Mouse (Mus musculus): ENCODE data around the gene Manf. TPM values are rescaled to one million over a fixed set of nuclear protein-coding genes. Genes with fewer than 3 reads are reported as not detected.

Gene Manf
- polyA plus RNA-seq, 1 experiment from 2014 or later, result 224 TPM

GRCm38 (mm10) chr9:106882176-106882575 is 9.6 kb downstream of the Manf start:
- no peak for ATAC-seq (ENCODE audit: low FRiP score)
- Histone ChIP-seq H3K4me2 (replicated peaks) (no peak overlapping the region), H3K4me1 (peaks cover 50% of the 10 kb centered on the region), H3K9me3 (replicated peaks) (no peaks in the 10 kb centered on the region), H3K27ac (no peak overlapping the region), H3K27me3 (no peaks in the 10 kb centered on the region), H3K36me3 (peaks cover 67% of the 10 kb centered on the region), H3K9ac (no peak overlapping the region), H3K4me3 (no peak overlapping the region)
- WGBS, result 74% methylated on average over 4 of the region's 4 CpGs

GRCm38 (mm10) chr9:106881071-106881755 is 10.6 kb downstream of the Manf start:
- ATAC-seq (ENCODE audit: low FRiP score), result no peak
- 61% methylated on average over 4 of the region's 4 CpGs for WGBS
- no peaks in the 10 kb centered on the region for H3K27me3 ChIP-seq
- H3K36me3 ChIP-seq, result peaks cover 75% of the 10 kb centered on the region
- H3K27ac ChIP-seq, result no peak overlapping the region
- H3K9me3 ChIP-seq (replicated peaks), result no peaks in the 10 kb centered on the region
- 0 out of 2 replicates have a peak overlapping the region, but pooled peaks have one; percentile 8 for H3K4me2 ChIP-seq (replicated peaks)
- H3K9ac ChIP-seq, result no peak overlapping the region
- no peak overlapping the region for H3K4me3 ChIP-seq
- H3K4me1 ChIP-seq, result peaks cover 50% of the 10 kb centered on the region

- H3K27ac ChIP-seq, result 0 out of 2 replicates have a peak overlapping the region, but pooled peaks have one; percentile 40
- H3K4me1 ChIP-seq, result peaks cover 35% of the 10 kb centered on the region
- WGBS, result 71% methylated on average over 4 of the region's 4 CpGs
- no peak overlapping the region for H3K4me3 ChIP-seq
- H3K9me3 ChIP-seq (replicated peaks), result no peaks in the 10 kb centered on the region
- no peak overlapping the region for H3K4me2 ChIP-seq (replicated peaks)
- no peaks in the 10 kb centered on the region for H3K27me3 ChIP-seq
- no peak overlapping the region for H3K9ac ChIP-seq
- no peak for ATAC-seq (ENCODE audit: low FRiP score)
- peaks cover 82% of the 10 kb centered on the region for H3K36me3 ChIP-seq
Measured at GRCm38 (mm10) chr9:106879471-106879870, 12.3 kb downstream of the Manf start.

- 96% methylated on average over 3 of the region's 3 CpGs for WGBS
Measured at GRCm38 (mm10) chr9:106876666-106877065, 15.1 kb downstream of the Manf start.

GRCm38 (mm10) chr9:106874216-106874615 is 17.6 kb downstream of the Manf start:
- Histone ChIP-seq H3K9me3 (replicated peaks) (no peaks in the 10 kb centered on the region), H3K36me3 (peaks cover 55% of the 10 kb centered on the region), H3K9ac (no peak overlapping the region), H3K4me2 (replicated peaks) (no peak overlapping the region), H3K27me3 (no peaks in the 10 kb centered on the region), H3K4me3 (no peak overlapping the region), H3K4me1 (no peaks in the 10 kb centered on the region), H3K27ac (no peak overlapping the region)
- WGBS, result 85% methylated on average over 5 of the region's 5 CpGs
- ATAC-seq (ENCODE audit: low FRiP score), result no peak

More at GRCm38 (mm10) chr9:106876666-106877065, 15.1 kb downstream of the Manf start:
- Histone ChIP-seq H3K4me3 (no peak overlapping the region), H3K27ac (no peak overlapping the region), H3K9me3 (replicated peaks) (no peaks in the 10 kb centered on the region), H3K27me3 (no peaks in the 10 kb centered on the region), H3K36me3 (peaks cover 72% of the 10 kb centered on the region), H3K9ac (no peak overlapping the region), H3K4me2 (replicated peaks) (no peak overlapping the region), H3K4me1 (peaks cover 8% of the 10 kb centered on the region)
- no peak for ATAC-seq (ENCODE audit: low FRiP score)

GRCm38 (mm10) chr9:106858036-106858435 is 33.7 kb downstream of the Manf start:
- Histone ChIP-seq H3K4me2 (replicated peaks) (no peak overlapping the region), H3K27me3 (no peaks in the 10 kb centered on the region), H3K36me3 (peaks cover 69% of the 10 kb centered on the region), H3K9me3 (replicated peaks) (no peaks in the 10 kb centered on the region), H3K4me3 (no peak overlapping the region), H3K9ac (no peak overlapping the region), H3K27ac (no peak overlapping the region), H3K4me1 (no peaks in the 10 kb centered on the region)
- ATAC-seq (ENCODE audit: low FRiP score), result no peak
- WGBS, result 95% methylated on average over 11 of the region's 11 CpGs

GRCm38 (mm10) chr9:106856664-106857063 is 35.1 kb downstream of the Manf start:
- 90% methylated on average over 3 of the region's 3 CpGs for WGBS
- Histone ChIP-seq H3K27me3 (no peaks in the 10 kb centered on the region), H3K9ac (no peak overlapping the region), H3K36me3 (peaks cover 72% of the 10 kb centered on the region), H3K4me1 (no peaks in the 10 kb centered on the region), H3K4me3 (no peak overlapping the region), H3K4me2 (replicated peaks) (no peak overlapping the region), H3K9me3 (replicated peaks) (no peaks in the 10 kb centered on the region), H3K27ac (no peak overlapping the region)
- no peak for ATAC-seq (ENCODE audit: low FRiP score)

- Histone ChIP-seq H3K36me3 (peaks cover 63% of the 10 kb centered on the region), H3K9ac (no peak overlapping the region), H3K27ac (no peak overlapping the region), H3K27me3 (no peaks in the 10 kb centered on the region), H3K4me3 (no peak overlapping the region), H3K4me2 (replicated peaks) (no peak overlapping the region), H3K9me3 (replicated peaks) (no peaks in the 10 kb centered on the region), H3K4me1 (no peaks in the 10 kb centered on the region)
- no peak for ATAC-seq (ENCODE audit: low FRiP score)
- 92% methylated on average over 6 of the region's 6 CpGs for WGBS
Measured at GRCm38 (mm10) chr9:106842800-106843199, 49.0 kb downstream of the Manf start.

- no peak for ATAC-seq (ENCODE audit: low FRiP score)
- H3K27me3 ChIP-seq, result no peaks in the 10 kb centered on the region
- peaks cover 67% of the 10 kb centered on the region for H3K36me3 ChIP-seq
- no peak overlapping the region for H3K9ac ChIP-seq
- WGBS, result 97% methylated on average over 1 of the region's 1 CpGs
- H3K4me1 ChIP-seq, result no peaks in the 10 kb centered on the region
- H3K27ac ChIP-seq, result no peak overlapping the region
- no peak overlapping the region for H3K4me3 ChIP-seq
- no peak overlapping the region for H3K4me2 ChIP-seq (replicated peaks)
- no peaks in the 10 kb centered on the region for H3K9me3 ChIP-seq (replicated peaks)
Measured at GRCm38 (mm10) chr9:106840569-106840968, 51.2 kb downstream of the Manf start.

GRCm38 (mm10) chr9:106822381-106823104 is 69.2 kb downstream of the Manf start:
- no peaks in the 10 kb centered on the region for H3K27me3 ChIP-seq
- peak overlapping the region; percentile 84 for H3K4me2 ChIP-seq (replicated peaks)
- 4% methylated on average over 32 of the region's 32 CpGs for WGBS
- H3K27ac ChIP-seq, result peak overlapping the region; percentile 92
- H3K36me3 ChIP-seq, result no peaks in the 10 kb centered on the region
- H3K9me3 ChIP-seq (replicated peaks), result no peaks in the 10 kb centered on the region
- peak; percentile 71; the same call in 1 of the 2 replicates for ATAC-seq (ENCODE audit: low FRiP score)
- H3K9ac ChIP-seq, result peak overlapping the region; percentile 89
- peak overlapping the region; percentile 97 for H3K4me3 ChIP-seq
- H3K4me1 ChIP-seq, result no peaks in the 10 kb centered on the region

- peak; percentile 98 for ATAC-seq (ENCODE audit: low FRiP score)
Measured at GRCm38 (mm10) chr9:106821618-106822380, 70.0 kb downstream of the Manf start, which contains the start of gene Dcaf1. TSS of gene Dcaf1 (plus strand) at chr9:106821874.

GRCm38 (mm10) chr9:106821050-106821617 is 70.6 kb downstream of the Manf start:
- ATAC-seq (ENCODE audit: low FRiP score), result peak; percentile 0; the same call in 1 of the 2 replicates
- peak overlapping the region; percentile 56 for H3K4me2 ChIP-seq (replicated peaks)
- no peaks in the 10 kb centered on the region for H3K27me3 ChIP-seq
- H3K36me3 ChIP-seq, result no peaks in the 10 kb centered on the region
- H3K9ac ChIP-seq, result peak overlapping the region; percentile 44; the same call in 1 of the 2 replicates
- H3K4me1 ChIP-seq, result no peaks in the 10 kb centered on the region
- H3K27ac ChIP-seq, result no peak overlapping the region
- H3K4me3 ChIP-seq, result peak overlapping the region; percentile 97
- 50% methylated on average over 15 of the region's 15 CpGs for WGBS
- H3K9me3 ChIP-seq (replicated peaks), result no peaks in the 10 kb centered on the region

More at GRCm38 (mm10) chr9:106821618-106822380, 70.0 kb downstream of the Manf start, which contains the start of gene Dcaf1:
- peak within 1 kb of the TSS; percentile 84 for H3K4me2 ChIP-seq (replicated peaks)
- H3K27ac ChIP-seq, result peak within 1 kb of the TSS; percentile 92
- peak within 1 kb of the TSS; percentile 97 for H3K4me3 ChIP-seq
- H3K36me3 ChIP-seq, result no peaks in the 10 kb centered on the region
- under 1% methylated on average over 60 of the region's 71 CpGs for WGBS
- no peaks in the 10 kb centered on the region for H3K27me3 ChIP-seq
- no peaks in the 10 kb centered on the region for H3K4me1 ChIP-seq
- no peaks in the 10 kb centered on the region for H3K9me3 ChIP-seq (replicated peaks)
- H3K9ac ChIP-seq, result peak within 1 kb of the TSS; percentile 89
